Mouse (Mus musculus): Measurements from ENCODE around the gene Lipi.

Gene Lipi

GRCm38 (mm10) chr16:75585961-75586360 lies at the start of gene Lipi:
Gene Lipi, minus strand, starts transcription at chr16:75586061.
- DNase-seq, result no peak

GRCm38 (mm10) chr16:75627862-75628261 lies 42.0 kb upstream of the Lipi start:
- no peak for DNase-seq

- DNase-seq, result peak; percentile 11
These were observed 31.9 kb upstream of the Lipi start for GRCm38 (mm10) chr16:75617651-75618349.

GRCm38 (mm10) chr16:75612561-75612960 lies 26.7 kb upstream of the Lipi start:
- DNase-seq, result no peak

GRCm38 (mm10) chr16:75606415-75606814 lies 20.6 kb upstream of the Lipi start:
- DNase-seq, result no peak

GRCm38 (mm10) chr16:75593501-75594183 lies 7.8 kb upstream of the Lipi start:
- DNase-seq, result no peak

- DNase-seq, result peak; percentile 77
These were observed 7.0 kb upstream of the Lipi start, which contains the start of gene Rbm11 for GRCm38 (mm10) chr16:75592671-75593500. Gene Rbm11, plus strand, starts transcription at chr16:75592844.

GRCm38 (mm10) chr16:75586466-75586865 lies 605 bp upstream of the Lipi start:
- no peak for DNase-seq

- no peak for DNase-seq
These were observed 3.6 kb downstream of the Lipi start for GRCm38 (mm10) chr16:75582279-75582678.

- DNase-seq, result no peak
These were observed 23.0 kb downstream of the Lipi start for GRCm38 (mm10) chr16:75562910-75563309.

GRCm38 (mm10) chr16:75545310-75545709 lies 40.6 kb downstream of the Lipi start:
- DNase-seq, result no peak

GRCm38 (mm10) chr16:75537784-75538565 lies 47.9 kb downstream of the Lipi start:
- no peak for DNase-seq

GRCm38 (mm10) chr16:75531705-75532104 lies 54.2 kb downstream of the Lipi start:
- DNase-seq, result no peak

- no peak for DNase-seq
These were observed 89.3 kb downstream of the Lipi start for GRCm38 (mm10) chr16:75496568-75496967.

Measured in thymus, postnatal 25 days (tissue).